Mouse (Mus musculus) erythroblast, embryonic 14.5 days (primary cell): Measurements from ENCODE around the gene Rnf183.

Experiments
- GATA1 ChIP-seq: IDR thresholded peaks from 2 replicates; pipeline ENCODE4 v1.6.1; 2012; ENCODE audit warnings: low read length, inconsistent platforms, mixed read lengths
- TAL1 ChIP-seq: IDR thresholded peaks from 3 replicates; pipeline ENCODE4 v1.6.1; 2012; ENCODE audit warnings: low read length, inconsistent platforms, mixed read lengths

- TF ChIP-seq TAL1 (no peak), GATA1 (no peak)
Measured at GRCm38 (mm10) chr4:62429616-62430015, 5.4 kb downstream of the Rnf183 start.
